23 mouse cellular contexts compared by ENCODE assay signal in genomic region chr3:144550036-144550435, GRCm38 (mm10).
"Had no signal": no experiment of that assay in that cellular context is flagged by ENCODE, and none has a peak within 500 bp of the region (broad histone marks: within the 10 kb centered on the region; RNA-seq: fewer than 3 reads in every experiment).

No protein-coding gene starts in this region.

- H3K9ac ChIP-seq: heart, embryonic 12.5 days; hindbrain, embryonic 12.5 days; hindbrain, embryonic 14.5 days; limb, embryonic 13.5 days; limb, embryonic 15.5 days; liver, embryonic 12.5 days; liver, embryonic 14.5 days had no signal

- H3K4me3 ChIP-seq: heart, embryonic 10.5 days; heart, embryonic 12.5 days; hindbrain, embryonic 10.5 days; hindbrain, embryonic 12.5 days; layer of hippocampus, adult 2 months; left cerebral cortex, adult 2 months; limb, embryonic 13.5 days; limb, embryonic 15.5 days; liver, embryonic 12.5 days had no signal

- H3K27me3 ChIP-seq: heart, embryonic 12.5 days; hindbrain, embryonic 12.5 days; limb, embryonic 13.5 days; limb, embryonic 15.5 days; liver, embryonic 12.5 days had no signal

- H3K9me3 ChIP-seq: heart, embryonic 10.5 days; heart, embryonic 12.5 days; hindbrain, embryonic 10.5 days; hindbrain, embryonic 12.5 days; limb, embryonic 13.5 days; limb, embryonic 15.5 days; liver, embryonic 12.5 days had no signal

- H3K4me2 ChIP-seq: heart, embryonic 12.5 days; hindbrain, embryonic 12.5 days; hindbrain, embryonic 14.5 days; limb, embryonic 13.5 days; limb, embryonic 15.5 days; liver, embryonic 12.5 days had no signal

- H3K36me3 ChIP-seq: heart, embryonic 10.5 days; heart, embryonic 12.5 days; hindbrain, embryonic 10.5 days; hindbrain, embryonic 12.5 days; limb, embryonic 13.5 days; limb, embryonic 15.5 days; liver, embryonic 12.5 days had no signal

- ATAC-seq: hindbrain, embryonic 16.5 days; inflammation-experienced regulatory T-cells, adult 6 months; intestine, postnatal 0 days; liver, embryonic 12.5 days had no signal

- H3K27ac ChIP-seq: heart, embryonic 10.5 days; hindbrain, embryonic 10.5 days; hindbrain, embryonic 12.5 days; hindbrain, embryonic 14.5 days; left cerebral cortex, adult 2 months; limb, embryonic 13.5 days; limb, embryonic 15.5 days; liver, embryonic 12.5 days; liver, embryonic 14.5 days had no signal

- DNase-seq: gastrocnemius, postnatal 14 days; heart, postnatal 10 days; heart, postnatal 4 days; kidney, adult 18-20 months; kidney, adult 8-10 months; kidney, postnatal 10 days; kidney, postnatal 25 days; kidney, postnatal 4 days; left cerebral cortex, postnatal 4 days had no signal
